Mouse (Mus musculus): ENCODE measurements around the gene Imp3. TPM values are rescaled to one million over a fixed set of nuclear protein-coding genes. Genes with fewer than 3 reads are reported as not detected.
"Not testable (repeated sequence)": the region's sequence is repeated elsewhere in the genome, so short reads cannot be mapped to it uniquely, and the experiment has no call there.

The Imp3 gene
- polyA plus RNA-seq, 1 experiment from 2014 or later: 42.6 TPM

DNA sequence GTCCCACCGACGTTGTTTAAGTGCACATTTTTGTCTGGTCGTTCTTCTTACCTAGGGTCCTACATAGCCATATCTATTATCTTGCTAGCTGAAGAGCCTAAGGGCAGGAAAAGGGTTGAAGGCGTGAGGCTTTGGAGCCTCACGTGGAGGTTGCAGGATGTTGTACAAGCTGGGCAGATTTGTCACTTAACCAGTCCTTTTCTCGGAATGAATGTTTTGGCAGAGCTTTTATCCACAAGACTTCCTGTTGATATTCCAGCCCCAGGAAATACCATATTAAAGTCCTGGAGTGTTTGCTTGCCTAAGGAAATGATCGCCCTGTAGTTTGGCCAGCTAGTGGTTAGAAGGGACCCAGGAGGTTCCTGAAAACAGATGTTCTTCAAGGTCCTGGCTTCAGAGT is 1.1 kb downstream of the Imp3 start:
- no peak for ATAC-seq (ENCODE audit: insufficient read depth)
- Histone ChIP-seq H3K4me1 (replicated peaks) (peaks cover 32% of the 10 kb centered on the region), H3K27ac (replicated peaks) (peak overlapping the region; percentile 86), H3K9me3 (replicated peaks) (no peaks in the 10 kb centered on the region), H3K36me3 (replicated peaks) (no peaks in the 10 kb centered on the region), H3K4me2 (peak overlapping the region; percentile 93), H3K27me3 (no peaks in the 10 kb centered on the region), H3K4me3 (replicated peaks) (peak overlapping the region; percentile 85), H3K9ac (peak overlapping the region; percentile 82)
- 0% methylated on average over 7 of the region's 7 CpGs for WGBS (ENCODE audit: insufficient replicate concordance)

DNA sequence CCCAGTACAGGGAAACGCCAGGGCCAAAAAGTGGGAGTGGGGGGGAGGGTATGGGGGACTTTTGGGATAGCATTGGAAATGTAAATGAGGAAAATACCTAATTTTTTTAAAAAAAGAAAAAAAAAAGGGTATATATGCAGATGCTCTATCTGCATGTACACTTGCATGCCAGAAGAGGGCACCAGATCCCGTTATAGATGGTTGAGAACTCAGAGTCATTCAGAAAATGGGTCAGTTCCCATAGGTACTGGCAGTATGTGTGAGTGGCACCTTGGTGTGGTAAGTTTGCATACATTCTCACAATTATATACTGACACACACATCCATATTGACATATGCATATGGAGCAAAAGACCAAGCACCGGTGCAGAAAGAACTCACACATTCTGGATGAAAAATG is 10.2 kb downstream of the Imp3 start:
- H3K4me2 ChIP-seq; H3K9me3 ChIP-seq (replicated peaks); H3K9ac ChIP-seq; ATAC-seq (ENCODE audit: insufficient read depth); H3K36me3 ChIP-seq (replicated peaks); H3K27ac ChIP-seq (replicated peaks); H3K4me3 ChIP-seq (replicated peaks); H3K27me3 ChIP-seq: not testable (repeated sequence)
- peaks cover 18% of the 10 kb centered on the region for H3K4me1 ChIP-seq (replicated peaks)
- WGBS (ENCODE audit: insufficient replicate concordance): 20% methylated on average over 3 of the region's 3 CpGs

DNA sequence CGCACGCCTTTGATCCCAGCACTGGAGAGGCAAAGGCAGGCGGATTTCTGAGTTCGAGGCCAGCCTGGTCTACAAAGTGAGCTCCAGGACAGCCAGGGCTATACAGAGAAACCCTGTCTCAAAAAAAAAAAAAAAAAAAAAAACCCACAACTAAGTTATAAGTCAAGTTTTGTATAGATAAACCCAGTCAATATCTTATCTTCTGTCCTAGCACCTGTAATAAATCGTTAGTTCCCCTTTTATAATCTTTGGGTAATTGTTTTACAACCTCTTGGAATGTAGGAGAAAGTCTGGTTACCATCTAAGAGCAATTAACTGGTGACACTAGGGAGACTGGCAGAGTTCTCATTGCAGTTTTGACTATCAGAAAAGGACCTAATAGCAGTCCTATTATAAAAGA is 11.4 kb downstream of the Imp3 start:
- H3K27ac ChIP-seq (replicated peaks); ATAC-seq (ENCODE audit: insufficient read depth); H3K9me3 ChIP-seq (replicated peaks); H3K4me3 ChIP-seq (replicated peaks); H3K36me3 ChIP-seq (replicated peaks); H3K9ac ChIP-seq; H3K27me3 ChIP-seq; H3K4me2 ChIP-seq: not testable (repeated sequence)
- 45% methylated on average over 5 of the region's 5 CpGs for WGBS (ENCODE audit: insufficient replicate concordance)
- H3K4me1 ChIP-seq (replicated peaks): peaks cover 18% of the 10 kb centered on the region

DNA sequence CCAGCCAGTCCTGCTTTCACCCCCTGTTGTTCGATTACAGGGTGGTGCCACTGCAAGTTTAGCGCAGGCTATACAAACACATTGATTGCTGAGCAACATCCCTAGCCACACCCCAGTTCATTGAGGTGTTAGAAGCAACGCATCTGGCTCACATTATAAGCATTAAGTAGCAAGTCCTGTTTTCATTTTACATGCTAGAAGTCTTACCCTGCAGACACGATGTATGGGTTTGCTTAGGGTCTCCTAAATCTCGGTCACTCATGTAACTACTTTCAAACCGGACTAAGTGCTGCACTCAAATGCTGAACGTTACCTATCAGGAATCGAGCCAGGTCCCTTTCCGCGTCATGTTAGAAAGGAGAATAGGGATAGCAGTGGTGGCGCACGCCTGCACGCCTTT is 12.5 kb downstream of the Imp3 start:
- peaks cover 18% of the 10 kb centered on the region for H3K4me1 ChIP-seq (replicated peaks)
- no peaks in the 10 kb centered on the region for H3K27me3 ChIP-seq
- no peaks in the 10 kb centered on the region for H3K9me3 ChIP-seq (replicated peaks)
- no peak overlapping the region for H3K27ac ChIP-seq (replicated peaks)
- H3K4me2 ChIP-seq: peak overlapping the region; percentile 84
- 12% methylated on average over 13 of the region's 13 CpGs for WGBS (ENCODE audit: insufficient replicate concordance)
- ATAC-seq (ENCODE audit: insufficient read depth): no peak
- H3K9ac ChIP-seq: peak overlapping the region; percentile 45
- H3K4me3 ChIP-seq (replicated peaks): peak overlapping the region; percentile 81
- no peaks in the 10 kb centered on the region for H3K36me3 ChIP-seq (replicated peaks)

DNA sequence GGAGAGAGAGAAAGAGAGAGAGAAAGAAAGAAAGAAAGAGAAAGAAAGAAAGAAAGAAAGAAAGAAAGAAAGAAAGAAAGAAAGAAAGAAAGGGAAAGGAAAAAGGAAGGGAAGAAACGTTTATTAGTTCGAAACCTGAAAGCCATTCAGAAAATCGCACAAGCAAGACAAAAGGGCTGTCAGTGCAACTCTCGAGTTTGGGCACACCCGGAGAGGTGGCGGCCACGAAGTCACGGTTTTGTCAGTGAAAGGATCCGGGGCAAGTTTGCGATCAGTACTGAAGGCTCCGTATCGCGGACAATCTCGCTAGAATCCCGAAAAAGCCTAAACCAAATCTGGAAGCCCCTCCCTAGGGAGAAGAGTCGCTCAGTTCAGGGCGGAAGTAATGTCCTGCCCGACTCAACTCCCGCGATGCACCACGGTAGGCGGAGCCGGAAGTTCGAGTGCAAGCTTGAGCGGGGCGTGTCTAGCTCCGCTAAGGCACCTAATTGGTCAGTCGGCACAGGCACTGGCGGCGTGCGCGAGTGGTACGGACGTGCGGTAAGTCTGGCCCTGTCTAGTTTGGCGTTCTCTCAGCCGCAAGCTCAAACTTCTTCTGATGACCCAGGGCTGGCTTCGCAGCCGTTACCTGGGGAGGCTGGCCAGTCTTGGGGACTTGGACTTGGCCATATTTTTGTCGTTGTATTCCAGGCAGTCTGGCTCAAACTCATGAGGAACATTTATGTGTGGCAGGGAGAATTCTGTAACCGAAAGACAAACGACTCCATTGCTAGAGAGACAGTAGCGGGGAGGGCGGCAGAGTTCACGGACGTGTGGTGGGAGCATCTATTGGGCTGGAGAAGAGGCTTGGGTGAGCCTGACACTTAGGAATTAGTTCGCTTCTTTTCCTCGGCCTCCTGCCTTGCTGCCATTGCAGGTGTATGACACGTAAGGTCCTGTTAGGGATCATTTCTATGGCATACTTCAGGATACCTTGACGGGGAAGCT is 13.4 kb downstream of the Imp3 start, which contains the start of gene Snupn:
Gene Snupn (plus strand): TSS at position 465 of the 987 bp plus-strand sequence.
- H3K36me3 ChIP-seq (replicated peaks): no peaks in the 10 kb centered on the region

DNA sequence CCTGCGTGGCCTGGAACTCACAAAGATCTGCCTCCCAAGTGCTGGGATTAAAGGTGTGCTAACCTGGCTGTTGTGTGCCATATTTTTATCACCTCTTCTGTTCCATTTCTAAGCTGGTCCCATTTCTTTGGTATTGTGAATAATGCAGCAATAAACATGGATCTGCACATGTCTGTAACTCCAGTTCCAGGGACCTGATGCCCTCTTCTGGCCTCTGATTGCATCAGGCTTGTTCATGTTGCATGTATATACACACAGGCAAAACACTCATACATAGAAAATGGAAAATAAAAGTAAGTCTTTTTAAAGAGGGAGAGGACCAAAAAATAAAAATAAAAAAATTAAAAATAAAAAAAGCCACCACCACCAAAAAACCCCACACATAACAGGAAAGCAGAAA is 16.3 kb downstream of the Imp3 start:
- Histone ChIP-seq H3K4me1 (replicated peaks) (peaks cover 18% of the 10 kb centered on the region), H3K36me3 (replicated peaks) (0 out of 2 replicates have a peak, but pooled peaks cover 3% of the 10 kb centered on the region), H3K27me3 (no peaks in the 10 kb centered on the region), H3K9ac (no peak overlapping the region), H3K4me3 (replicated peaks) (no peak overlapping the region), H3K4me2 (no peak overlapping the region), H3K9me3 (replicated peaks) (no peaks in the 10 kb centered on the region), H3K27ac (replicated peaks) (no peak overlapping the region)
- WGBS (ENCODE audit: insufficient replicate concordance): 86% methylated on average over 1 of the region's 1 CpGs
- ATAC-seq (ENCODE audit: insufficient read depth): no peak

More for the DNA sequence above, 13.4 kb downstream of the Imp3 start, which contains the start of gene Snupn:
- Histone ChIP-seq H3K4me1 (replicated peaks) (peaks cover 18% of the 10 kb centered on the region), H3K27me3 (no peaks in the 10 kb centered on the region), H3K27ac (replicated peaks) (peak within 1 kb of the TSS; percentile 81), H3K9me3 (replicated peaks) (no peaks in the 10 kb centered on the region), H3K9ac (peak within 1 kb of the TSS; percentile 75), H3K4me3 (replicated peaks) (peak within 1 kb of the TSS; percentile 81), H3K4me2 (peak within 1 kb of the TSS; percentile 84)
- ATAC-seq (ENCODE audit: insufficient read depth): peak; percentile 100
- under 1% methylated on average over 50 of the region's 50 CpGs for WGBS (ENCODE audit: insufficient replicate concordance)

DNA sequence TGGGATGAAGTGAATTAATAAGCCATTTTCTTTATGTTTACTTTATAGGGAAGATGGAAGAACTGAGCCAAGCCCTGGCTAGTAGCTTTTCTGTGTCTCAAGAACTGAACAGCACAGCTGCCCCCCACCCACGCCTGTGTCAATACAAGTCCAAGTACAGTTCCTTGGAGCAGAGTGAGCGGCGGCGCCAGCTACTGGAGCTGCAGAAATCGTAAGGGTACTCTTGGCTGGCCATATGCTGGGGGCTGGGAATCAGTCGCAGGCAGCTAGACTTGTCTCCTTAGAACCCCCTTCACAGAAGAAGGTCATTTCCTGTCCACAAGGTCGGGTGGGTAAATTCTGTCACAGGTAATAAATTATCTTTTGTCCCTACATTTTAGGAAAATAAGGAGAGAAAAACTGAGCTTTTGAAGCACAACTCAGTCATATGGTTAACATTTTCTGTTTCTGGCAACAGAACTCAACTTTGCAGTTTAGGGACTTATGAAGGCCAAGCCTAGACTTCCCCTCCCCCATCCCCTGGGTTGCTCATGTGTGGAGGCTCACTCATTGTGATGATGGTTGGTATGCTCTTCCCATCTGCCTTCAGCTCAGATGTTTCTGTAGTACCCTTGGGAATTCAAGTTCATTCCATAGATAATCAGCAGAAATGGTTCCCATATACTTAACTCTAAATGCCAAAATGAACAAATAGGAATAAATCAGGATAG is 19.8 kb downstream of the Imp3 start:
- ATAC-seq (ENCODE audit: insufficient read depth): no peak
- 55% methylated on average over 7 of the region's 7 CpGs for WGBS (ENCODE audit: insufficient replicate concordance)
- 0 out of 2 replicates have a peak, but pooled peaks cover 2% of the 10 kb centered on the region for H3K4me1 ChIP-seq (replicated peaks)

DNA sequence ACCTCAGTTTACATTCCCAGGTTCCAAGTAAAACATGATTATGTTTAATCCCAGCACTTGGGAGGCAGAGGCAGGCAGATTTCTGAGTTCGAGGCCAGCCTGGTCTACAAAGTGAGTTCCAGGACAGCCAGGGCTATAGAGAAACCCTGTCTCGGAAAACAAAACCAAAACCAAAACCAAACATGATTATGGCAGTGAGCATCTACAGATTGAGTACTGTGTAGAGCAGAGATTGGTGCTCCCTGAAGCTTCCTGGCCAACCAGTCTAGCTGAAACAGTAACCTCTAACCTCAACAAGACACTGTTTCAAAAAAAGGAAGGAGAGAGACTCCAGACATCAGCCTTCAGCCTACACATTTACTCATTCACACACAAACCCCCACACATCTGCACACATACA is 21.4 kb downstream of the Imp3 start:
- WGBS (ENCODE audit: insufficient replicate concordance): 55% methylated on average over 2 of the region's 2 CpGs
- 0 out of 2 replicates have a peak, but pooled peaks cover 2% of the 10 kb centered on the region for H3K4me1 ChIP-seq (replicated peaks)
- peaks cover 18% of the 10 kb centered on the region; the same call in 1 of the 2 replicates for H3K36me3 ChIP-seq (replicated peaks)
- no peaks in the 10 kb centered on the region for H3K9me3 ChIP-seq (replicated peaks)
- no peak overlapping the region for H3K4me2 ChIP-seq
- no peak overlapping the region for H3K4me3 ChIP-seq (replicated peaks)
- no peaks in the 10 kb centered on the region for H3K27me3 ChIP-seq
- no peak for ATAC-seq (ENCODE audit: insufficient read depth)
- no peak overlapping the region for H3K27ac ChIP-seq (replicated peaks)
- no peak overlapping the region for H3K9ac ChIP-seq

More for the DNA sequence above, 19.8 kb downstream of the Imp3 start:
- no peaks in the 10 kb centered on the region for H3K9me3 ChIP-seq (replicated peaks)
- no peak overlapping the region for H3K9ac ChIP-seq
- H3K27me3 ChIP-seq: no peaks in the 10 kb centered on the region
- H3K4me3 ChIP-seq (replicated peaks): no peak overlapping the region
- H3K27ac ChIP-seq (replicated peaks): no peak overlapping the region
- peaks cover 12% of the 10 kb centered on the region; the same call in 1 of the 2 replicates for H3K36me3 ChIP-seq (replicated peaks)
- H3K4me2 ChIP-seq: no peak overlapping the region

DNA sequence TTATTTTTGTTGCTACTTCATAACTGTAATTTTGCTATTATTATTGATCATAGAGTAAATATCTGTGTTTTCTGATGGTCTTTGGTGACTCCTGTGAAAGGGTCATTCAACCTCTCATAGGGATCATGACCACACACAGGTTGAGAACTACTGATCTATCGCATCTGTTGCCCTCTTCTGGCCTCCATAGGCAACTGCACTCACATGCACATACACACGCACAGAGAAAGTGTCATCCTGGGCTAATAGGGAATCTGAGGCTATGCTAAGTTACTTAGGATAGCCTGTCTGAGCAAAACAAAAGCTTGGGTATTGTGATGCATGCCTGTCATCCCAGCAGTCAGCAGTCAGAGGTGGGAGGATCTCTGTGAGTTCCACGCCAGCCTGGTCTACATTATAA is 24.3 kb downstream of the Imp3 start:
- Histone ChIP-seq H3K27me3 (no peaks in the 10 kb centered on the region), H3K4me1 (replicated peaks) (0 out of 2 replicates have a peak, but pooled peaks cover 2% of the 10 kb centered on the region), H3K9ac (no peak overlapping the region), H3K27ac (replicated peaks) (no peak overlapping the region), H3K9me3 (replicated peaks) (no peaks in the 10 kb centered on the region), H3K4me2 (no peak overlapping the region), H3K4me3 (replicated peaks) (no peak overlapping the region), H3K36me3 (replicated peaks) (peaks cover 18% of the 10 kb centered on the region; the same call in 1 of the 2 replicates)
- WGBS (ENCODE audit: insufficient replicate concordance): 87% methylated on average over 3 of the region's 3 CpGs
- ATAC-seq (ENCODE audit: insufficient read depth): no peak

DNA sequence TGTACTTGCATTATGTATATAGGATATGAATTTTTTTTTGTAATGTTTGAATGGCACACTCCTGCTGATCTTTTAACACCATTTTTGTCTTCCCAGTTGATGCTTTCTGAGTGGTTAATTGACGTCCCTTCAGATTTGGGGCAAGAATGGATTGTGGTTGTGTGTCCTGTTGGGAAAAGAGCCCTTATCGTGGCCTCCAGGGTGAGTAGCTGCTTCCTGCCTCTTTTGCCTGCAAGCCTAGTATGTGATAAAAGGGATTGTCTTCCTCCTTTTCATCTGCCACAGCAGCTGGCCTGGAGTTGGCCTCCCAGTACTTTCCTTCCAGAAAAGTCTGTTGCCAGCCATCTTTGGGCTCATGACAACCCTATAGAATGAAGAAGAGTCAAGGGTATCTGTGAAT is 32.9 kb downstream of the Imp3 start:
- no peak for ATAC-seq (ENCODE audit: insufficient read depth)
- Histone ChIP-seq H3K9me3 (replicated peaks) (no peaks in the 10 kb centered on the region), H3K4me1 (replicated peaks) (no peaks in the 10 kb centered on the region), H3K27ac (replicated peaks) (no peak overlapping the region), H3K9ac (no peak overlapping the region), H3K27me3 (no peaks in the 10 kb centered on the region), H3K4me3 (replicated peaks) (no peak overlapping the region), H3K36me3 (replicated peaks) (no peaks in the 10 kb centered on the region), H3K4me2 (no peak overlapping the region)
- 31% methylated on average over 2 of the region's 2 CpGs for WGBS (ENCODE audit: insufficient replicate concordance)

DNA sequence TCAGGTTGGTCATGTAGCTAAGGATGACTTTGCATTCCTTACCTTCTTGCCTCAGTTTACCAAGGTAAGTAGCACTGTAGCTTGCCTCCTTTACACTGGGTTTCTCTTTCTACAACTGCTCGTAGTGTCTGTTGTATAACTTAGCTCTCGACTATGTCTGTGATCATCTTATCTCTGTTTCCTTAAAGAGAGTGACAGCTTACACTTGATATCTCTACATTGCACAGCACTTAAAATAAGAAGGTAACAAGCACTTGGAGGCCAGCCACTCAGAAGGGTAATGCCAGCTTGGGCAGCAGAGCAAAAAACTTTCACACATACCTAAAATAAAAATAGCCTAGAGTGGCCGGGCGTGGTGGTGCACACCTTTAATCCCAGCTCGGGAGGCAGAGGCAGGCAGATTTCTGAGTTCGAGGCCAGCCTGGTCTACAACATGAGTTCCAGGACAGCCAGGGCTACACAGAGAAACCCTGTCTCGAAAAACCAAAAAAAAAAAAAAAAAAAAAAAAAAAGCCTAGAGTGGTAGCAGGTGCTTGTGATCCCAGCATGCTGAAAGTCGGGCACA is 36.8 kb downstream of the Imp3 start:
- no peak overlapping the region for H3K4me3 ChIP-seq (replicated peaks)
- no peaks in the 10 kb centered on the region for H3K4me1 ChIP-seq (replicated peaks)
- no peak overlapping the region for H3K4me2 ChIP-seq
- no peaks in the 10 kb centered on the region for H3K9me3 ChIP-seq (replicated peaks)
- H3K36me3 ChIP-seq (replicated peaks): no peaks in the 10 kb centered on the region
- no peak overlapping the region for H3K9ac ChIP-seq
- no peak overlapping the region for H3K27ac ChIP-seq (replicated peaks)
- H3K27me3 ChIP-seq: no peaks in the 10 kb centered on the region
- WGBS (ENCODE audit: insufficient replicate concordance): 54% methylated on average over 7 of the region's 8 CpGs
- no peak for ATAC-seq (ENCODE audit: insufficient read depth)
